Mouse (Mus musculus) ES-Bruce4 (cell line): ENCODE measurements around the gene Bex4.
"Not testable (repeated sequence)": the region's sequence is repeated elsewhere in the genome, so short reads cannot be mapped to it uniquely, and the experiment has no call there.

Experiments
- CTCF ChIP-seq: IDR thresholded peaks from one replicate; pipeline ENCODE4 v1.8.1; 2011; ENCODE audit warnings: low read depth, low read length
- EP300 ChIP-seq: IDR thresholded peaks from 2 replicates; pipeline ENCODE4 v1.6.1; 2011; ENCODE audit warnings: low read depth, low read length; ENCODE audit not compliant: insufficient read depth
- POLR2A ChIP-seq: IDR thresholded peaks from one replicate; pipeline ENCODE4 v1.8.1; 2011; ENCODE audit warnings: low read length; ENCODE audit not compliant: insufficient read depth

DNA sequence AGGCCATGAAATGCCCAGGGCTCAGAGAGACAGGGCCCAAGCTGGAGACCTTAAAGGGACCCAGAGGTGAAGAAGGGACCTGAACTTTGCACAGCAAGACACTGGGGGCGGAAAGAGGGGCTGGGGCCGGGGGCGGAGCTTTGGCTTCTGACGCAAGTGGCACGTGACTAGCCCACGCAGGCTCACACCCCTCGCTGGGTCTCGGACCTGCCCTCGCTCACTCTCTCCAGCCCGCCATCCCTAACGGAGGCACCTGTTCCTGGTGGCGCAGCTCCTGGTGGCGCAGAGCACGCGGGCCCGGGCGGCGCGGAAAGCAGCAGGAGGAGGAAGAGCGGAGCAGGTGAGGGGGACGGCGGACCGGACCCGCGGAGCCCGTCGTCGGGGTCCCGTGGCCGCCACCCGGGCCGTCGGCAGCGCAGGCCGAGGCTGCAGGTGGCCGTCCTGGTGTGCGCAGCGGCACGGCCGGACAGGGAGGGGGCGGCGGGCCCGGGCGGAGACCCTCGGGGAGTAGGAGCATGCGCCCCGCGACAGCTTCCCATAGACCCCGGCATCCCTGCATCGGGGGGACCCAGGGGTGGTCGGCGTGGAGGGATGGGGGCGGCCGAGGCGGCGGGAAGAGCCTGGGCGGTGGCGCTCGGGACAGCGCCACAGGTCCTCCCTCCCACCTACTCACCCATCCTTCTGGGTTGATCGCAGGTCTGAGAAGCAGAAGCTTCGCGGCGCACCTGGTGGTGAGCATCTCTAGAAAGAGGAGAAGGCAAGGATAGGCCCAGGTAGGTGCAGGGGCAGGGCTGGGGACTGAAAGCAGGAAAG is at the start of gene Bex4:
- not testable (repeated sequence) for TF ChIP-seq CTCF, POLR2A, EP300
